Mouse (Mus musculus) forebrain, embryonic 16.5 days (tissue): ENCODE data around the gene 4932438H23Rik. TPM values are rescaled to one million over a fixed set of nuclear protein-coding genes. Genes with fewer than 3 reads are reported as not detected.

Source experiments
- ATAC-seq: fragments of 200-750 bp; cut with Nextera tagmentation; 2 replicates; pipeline ENCODE4 v1.8.0; 2017; ENCODE audit warnings: mild to moderate bottlenecking, moderate library complexity
- H3K27ac ChIP-seq: fragments of 300-500 bp; sonication (generic); 2 replicates; pipeline ENCODE4 v1.5.1; 2014; ENCODE audit warnings: low read length, control low read depth
- H3K27me3 ChIP-seq: fragments of 300-500 bp; sonication (generic); replicated peaks from 2 replicates; pipeline ENCODE4 v1.6.1; 2014; ENCODE audit warnings: low read length; ENCODE audit not compliant: control insufficient read depth, insufficient read depth
- H3K36me3 ChIP-seq: fragments of 300-500 bp; sonication (generic); 2 replicates; pipeline ENCODE4 v1.6.1; 2014; ENCODE audit not compliant: control insufficient read depth, insufficient read depth
- H3K4me1 ChIP-seq: fragments of 300-500 bp; sonication (generic); replicated peaks from 2 replicates; pipeline ENCODE4 v1.6.1; 2014; ENCODE audit warnings: low read length; ENCODE audit not compliant: control insufficient read depth, insufficient read depth
- H3K4me2 ChIP-seq: fragments of 300-500 bp; sonication (generic); 2 replicates; pipeline ENCODE4 v1.6.1; 2014; ENCODE audit warnings: mild to moderate bottlenecking, low read length, control low read depth
- H3K4me3 ChIP-seq: fragments of 300-500 bp; sonication (generic); replicated peaks from 2 replicates; pipeline ENCODE4 v1.5.1; 2014; ENCODE audit warnings: mild to moderate bottlenecking, low read length, control low read depth
- H3K9ac ChIP-seq: fragments of 300-500 bp; sonication (generic); replicated peaks from 2 replicates; pipeline ENCODE4 v1.6.1; 2014; ENCODE audit warnings: low read depth, low read length, control low read depth
- H3K9me3 ChIP-seq: fragments of 300-500 bp; sonication (generic); 2 replicates; pipeline ENCODE4 v1.6.1; 2016; ENCODE audit warnings: low read length; ENCODE audit not compliant: control insufficient read depth
- WGBS: fragments of 180-500 bp; shearing (Covaris S2); extraction: QIAGEN DNeasy Blood & Tissue Kit; methylation state at CpG from one replicate; pipeline ENCODE4 v1.1.7; 2014; 5-methylcytosine and 5-hydroxymethylcytosine counted together
- polyA plus RNA-seq: library from polyadenylated mRNA; unstranded; fragments of >200 nt; fragmentation: Nextera tagmentation; extraction: Ambion mirVana; gene quantifications from 2 replicates; pipeline ENCODE4 v1.2.1, GENCODE M21; 2015

The 4932438H23Rik gene
- polyA plus RNA-seq, 1 experiment from 2014 or later = 0.32 TPM

- Histone ChIP-seq H3K36me3 (no peaks in the 10 kb centered on the region), H3K4me2 (no peak overlapping the region), H3K27ac (no peak overlapping the region), H3K4me3 (no peak overlapping the region), H3K27me3 (0 out of 2 replicates have a peak, but pooled peaks cover 3% of the 10 kb centered on the region), H3K4me1 (no peaks in the 10 kb centered on the region), H3K9me3 (no peaks in the 10 kb centered on the region), H3K9ac (no peak overlapping the region)
- 96% methylated on average over 4 of the region's 4 CpGs for WGBS
- no peak for ATAC-seq
These were observed 33.5 kb upstream of the 4932438H23Rik start for GRCm38 (mm10) chr16:91128431-91128830.

DNA sequence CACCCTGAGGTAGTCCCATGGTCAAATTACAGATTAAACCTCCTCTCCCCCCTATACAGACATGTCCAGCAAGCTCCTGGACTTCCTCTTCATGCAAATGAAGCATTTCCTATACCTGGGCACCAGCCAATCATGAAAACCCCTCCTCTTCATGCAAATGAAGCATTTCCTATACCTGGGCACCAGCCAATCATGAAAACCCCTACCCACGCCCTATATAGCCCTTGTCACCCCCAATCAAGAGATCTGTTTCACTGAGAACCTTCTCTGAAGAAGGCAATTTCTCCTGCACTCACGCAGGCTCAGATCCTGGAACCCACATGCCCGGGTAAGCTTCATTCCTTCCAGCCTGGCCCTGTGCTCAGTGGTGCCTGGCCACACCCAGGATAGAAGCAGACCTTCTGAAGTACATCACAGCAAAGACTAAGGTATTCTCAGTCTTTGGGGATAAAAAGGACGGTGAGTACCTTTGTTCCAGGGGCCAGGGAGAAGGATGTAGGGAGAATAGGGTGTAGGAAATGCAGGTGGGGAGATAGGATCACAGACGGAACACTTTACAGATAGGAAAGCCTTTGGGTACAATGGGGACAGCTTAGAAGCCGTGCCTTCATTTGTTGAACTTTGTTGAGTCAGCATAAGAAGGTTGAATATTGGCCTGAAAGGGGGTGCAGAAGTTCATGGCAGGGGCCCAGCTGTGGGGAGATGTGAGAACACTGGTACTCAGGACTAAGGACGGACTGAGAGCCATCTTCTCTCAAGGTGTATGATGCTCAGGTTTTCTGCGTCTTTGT, 32.0 kb upstream of the 4932438H23Rik start:
- Histone ChIP-seq H3K9ac (no peak overlapping the region), H3K4me3 (no peak overlapping the region), H3K27me3 (0 out of 2 replicates have a peak, but pooled peaks cover 3% of the 10 kb centered on the region), H3K36me3 (no peaks in the 10 kb centered on the region), H3K27ac (no peak overlapping the region), H3K4me2 (no peak overlapping the region), H3K4me1 (no peaks in the 10 kb centered on the region), H3K9me3 (no peaks in the 10 kb centered on the region)
- ATAC-seq = no peak
- 85% methylated on average over 8 of the region's 8 CpGs for WGBS

GRCm38 (mm10) chr16:91124256-91124655, 29.3 kb upstream of the 4932438H23Rik start:
- Histone ChIP-seq H3K36me3 (no peaks in the 10 kb centered on the region), H3K4me1 (peaks cover 5% of the 10 kb centered on the region), H3K27ac (no peak overlapping the region)

GRCm38 (mm10) chr16:91123821-91124220, 28.9 kb upstream of the 4932438H23Rik start:
- 93% methylated on average over 1 of the region's 1 CpGs for WGBS
- Histone ChIP-seq H3K36me3 (no peaks in the 10 kb centered on the region), H3K27me3 (0 out of 2 replicates have a peak, but pooled peaks cover 3% of the 10 kb centered on the region), H3K4me2 (no peak overlapping the region), H3K4me1 (peaks cover 7% of the 10 kb centered on the region), H3K4me3 (no peak overlapping the region), H3K9me3 (no peaks in the 10 kb centered on the region), H3K27ac (no peak overlapping the region), H3K9ac (no peak overlapping the region)
- no peak for ATAC-seq

More at GRCm38 (mm10) chr16:91124256-91124655, 29.3 kb upstream of the 4932438H23Rik start:
- Histone ChIP-seq H3K9ac (no peak overlapping the region), H3K9me3 (no peaks in the 10 kb centered on the region), H3K27me3 (0 out of 2 replicates have a peak, but pooled peaks cover 3% of the 10 kb centered on the region), H3K4me3 (no peak overlapping the region), H3K4me2 (no peak overlapping the region)
- no peak for ATAC-seq
- 83% methylated on average over 3 of the region's 3 CpGs for WGBS

- no peaks in the 10 kb centered on the region for H3K9me3 ChIP-seq
- H3K4me1 ChIP-seq = peaks cover 7% of the 10 kb centered on the region
- peak; percentile 93 for ATAC-seq
- H3K27ac ChIP-seq = no peak overlapping the region
- H3K9ac ChIP-seq = no peak overlapping the region
- H3K4me2 ChIP-seq = no peak overlapping the region
- 4% methylated on average over 6 of the region's 6 CpGs for WGBS
- H3K4me3 ChIP-seq = no peak overlapping the region
- H3K36me3 ChIP-seq = no peaks in the 10 kb centered on the region
- H3K27me3 ChIP-seq = 0 out of 2 replicates have a peak, but pooled peaks cover 3% of the 10 kb centered on the region
These were observed 25.0 kb upstream of the 4932438H23Rik start for GRCm38 (mm10) chr16:91119879-91120278.

GRCm38 (mm10) chr16:91116696-91117095, 21.8 kb upstream of the 4932438H23Rik start:
- Histone ChIP-seq H3K9ac (no peak overlapping the region), H3K4me1 (peaks cover 7% of the 10 kb centered on the region), H3K36me3 (no peaks in the 10 kb centered on the region), H3K27me3 (no peaks in the 10 kb centered on the region), H3K4me3 (no peak overlapping the region), H3K9me3 (no peaks in the 10 kb centered on the region), H3K27ac (no peak overlapping the region), H3K4me2 (no peak overlapping the region)
- no peak for ATAC-seq
- 75% methylated on average over 7 of the region's 7 CpGs for WGBS

GRCm38 (mm10) chr16:91116006-91116405, 21.1 kb upstream of the 4932438H23Rik start:
- peaks cover 7% of the 10 kb centered on the region for H3K4me1 ChIP-seq
- H3K4me2 ChIP-seq = no peak overlapping the region
- H3K9ac ChIP-seq = no peak overlapping the region
- H3K4me3 ChIP-seq = no peak overlapping the region
- no peaks in the 10 kb centered on the region for H3K36me3 ChIP-seq
- no peak for ATAC-seq
- no peak overlapping the region for H3K27ac ChIP-seq
- no peaks in the 10 kb centered on the region for H3K27me3 ChIP-seq
- no peaks in the 10 kb centered on the region for H3K9me3 ChIP-seq
- 97% methylated on average over 4 of the region's 4 CpGs for WGBS

- Histone ChIP-seq H3K27ac (no peak overlapping the region), H3K4me1 (peaks cover 3% of the 10 kb centered on the region; the same call in 1 of the 2 replicates), H3K9ac (no peak overlapping the region), H3K27me3 (0 out of 2 replicates have a peak, but pooled peaks cover 2% of the 10 kb centered on the region), H3K36me3 (no peaks in the 10 kb centered on the region), H3K4me2 (no peak overlapping the region), H3K4me3 (no peak overlapping the region), H3K9me3 (peaks cover 5% of the 10 kb centered on the region; the same call in 1 of the 2 replicates)
- no peak for ATAC-seq
- WGBS = 38% methylated on average over 11 of the region's 11 CpGs
These were observed 16.1 kb upstream of the 4932438H23Rik start for GRCm38 (mm10) chr16:91110999-91111535.

DNA sequence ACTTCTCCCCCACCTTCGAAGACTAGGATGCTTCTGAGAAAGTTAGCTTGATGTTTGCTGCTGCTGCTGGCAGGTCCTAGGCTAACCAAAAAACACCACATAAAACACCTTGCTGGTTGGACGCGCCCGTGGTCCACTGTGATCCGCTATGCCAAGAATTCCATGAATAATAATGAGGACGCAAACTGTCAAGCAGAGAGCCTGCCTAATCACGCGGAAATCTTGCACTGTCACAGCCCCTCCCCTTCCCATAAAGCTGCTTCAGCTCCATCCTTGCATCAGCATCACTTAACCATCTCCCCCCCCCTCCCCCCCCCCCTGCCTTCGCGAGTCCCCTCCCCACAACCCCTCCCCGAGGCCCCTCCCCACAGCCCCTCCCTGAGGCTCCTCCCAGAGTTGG, 12.7 kb upstream of the 4932438H23Rik start:
- Histone ChIP-seq H3K27ac (no peak overlapping the region), H3K4me2 (no peak overlapping the region), H3K4me1 (peaks cover 22% of the 10 kb centered on the region), H3K36me3 (no peaks in the 10 kb centered on the region), H3K9me3 (peaks cover 5% of the 10 kb centered on the region; the same call in 1 of the 2 replicates), H3K9ac (no peak overlapping the region), H3K27me3 (peaks cover 15% of the 10 kb centered on the region), H3K4me3 (no peak overlapping the region)
- WGBS = 34% methylated on average over 9 of the region's 11 CpGs
- ATAC-seq = no peak
